Mouse (Mus musculus) CD4-positive naive resting alpha-beta T cell, adult 57 days (primary cell): ENCODE data around the gene Hnrnpll. TPM values are rescaled to one million over a fixed set of nuclear protein-coding genes. Genes with fewer than 3 reads are reported as not detected.

Experiments used
- total RNA-seq: library from RNA; stranded (reverse); gene quantifications from one replicate; pipeline ENCODE4 v1.2.4, GENCODE M21; 2023

Hnrnpll gene
- total RNA-seq = 27.6 TPM

DNA sequence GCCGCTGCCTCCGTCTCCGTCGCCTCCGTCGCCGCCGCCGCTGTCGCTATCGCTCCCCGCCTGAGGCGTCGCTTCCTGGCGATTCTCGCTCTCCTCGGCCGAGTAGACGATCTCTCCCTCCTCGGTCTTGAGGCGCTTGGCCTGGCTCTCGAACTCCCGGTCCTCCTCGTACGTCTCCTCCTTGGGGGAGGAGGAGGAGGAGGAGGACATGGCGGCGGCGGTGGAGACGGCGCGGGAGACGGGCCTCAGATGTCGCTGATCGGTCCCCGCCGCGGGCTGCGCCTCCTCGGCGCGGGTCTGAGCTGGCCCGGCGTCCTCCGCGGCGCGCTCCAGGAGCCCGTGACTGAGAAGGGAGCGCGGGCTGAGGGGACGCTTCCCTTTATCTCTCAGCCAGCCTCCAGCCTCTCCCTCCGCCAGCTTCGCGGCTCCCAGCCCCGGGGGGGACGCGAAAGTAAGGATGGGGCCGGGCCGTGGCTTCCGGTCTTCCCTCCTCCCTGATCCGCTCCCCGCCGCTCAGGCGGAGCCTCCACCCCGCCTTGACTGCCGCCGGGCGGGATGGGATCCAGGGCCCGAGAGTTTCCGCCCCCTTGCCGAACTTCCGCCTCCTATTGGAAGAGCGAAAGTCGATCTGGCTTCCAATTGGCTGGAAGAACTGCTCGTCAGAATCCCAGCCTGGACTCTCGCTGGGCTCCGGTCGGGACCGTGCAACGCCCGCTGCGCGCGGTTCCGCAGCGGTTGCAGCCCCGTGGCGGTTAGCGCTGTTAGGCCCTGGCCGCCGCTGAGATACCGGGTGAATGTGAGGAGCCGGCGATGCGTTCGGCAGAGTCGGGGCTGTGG lies at the start of gene Hnrnpll:
TSS of gene Hnrnpll (minus strand) at position 552 of the 837 bp plus-strand sequence.

Other genes starting within 250 kb of the Hnrnpll start
- gene Atl2, start 166.2 kb downstream of the Hnrnpll start, total RNA-seq = 51.3 TPM
- 7.6 TPM for gene Galm, start 65.1 kb upstream of the Hnrnpll start, total RNA-seq
- gene Srsf7, start 145.0 kb upstream of the Hnrnpll start, total RNA-seq = 398 TPM
- not detected for gene Ttc39d, start 145.1 kb upstream of the Hnrnpll start, total RNA-seq
- 6.1 TPM for gene Gemin6, start 162.1 kb upstream of the Hnrnpll start, total RNA-seq
- not detected for gene Morn2, start 227.9 kb upstream of the Hnrnpll start, total RNA-seq
- gene Dhx57, start 228.1 kb upstream of the Hnrnpll start, total RNA-seq = 32.3 TPM
- 4.1 TPM for gene Arhgef33, start 245.1 kb upstream of the Hnrnpll start, total RNA-seq